Mouse (Mus musculus): ENCODE data around the gene Cdh18.

DNA sequence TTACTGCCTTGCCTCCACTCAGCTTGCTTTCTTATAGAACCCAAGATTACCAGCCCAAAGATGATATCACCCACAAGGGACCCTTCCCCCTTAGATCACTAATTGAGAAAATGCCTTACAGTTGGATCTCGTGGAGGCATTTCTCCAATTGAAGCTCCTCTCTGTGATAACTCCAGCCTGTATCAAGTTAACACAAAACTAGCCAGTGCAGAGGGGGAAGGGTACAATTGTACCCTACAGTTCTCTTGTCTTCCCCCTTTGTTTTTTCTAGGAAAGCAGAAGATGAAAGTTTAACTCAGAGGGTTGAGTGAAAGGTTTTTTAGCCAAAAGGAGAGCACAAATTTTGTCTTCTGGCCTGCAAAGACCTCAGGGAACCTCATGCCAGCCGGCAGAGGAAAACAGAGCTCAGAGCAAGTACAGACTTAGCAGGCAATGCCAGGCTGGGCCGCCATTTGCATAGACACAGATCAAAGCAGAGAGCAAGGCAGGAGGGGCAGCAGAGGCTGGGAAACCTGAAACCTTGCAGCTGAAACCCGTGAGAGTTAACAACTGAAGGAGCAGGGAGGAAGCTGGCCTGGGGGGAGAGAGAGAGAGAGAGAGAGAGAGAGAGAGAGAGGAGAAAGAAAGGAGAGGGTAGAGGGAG is 29.3 kb downstream of the Cdh18 start:
- TF ChIP-seq CTCF (IDR thresholded peaks at IDR 0.05; ENCODE audit: low read depth, low read length) = no peak
- no peak for TF ChIP-seq POLR2A (IDR thresholded peaks at IDR 0.05; ENCODE audit: extremely low read depth, insufficient read depth, low read length)

Measured in liver, adult 2 months (tissue).